Mouse (Mus musculus) right cerebral cortex, postnatal 36 days (tissue): Measurements from ENCODE around the gene Traf7.

Experiments
- DNase-seq, 2 experiments: peaks; one replicate each; pipeline ENCODE4 v3.0.0; 2022; ENCODE audit warnings: low spot score in 2 of 2, mixed read lengths in 1 of 2

Gene Traf7

DNA sequence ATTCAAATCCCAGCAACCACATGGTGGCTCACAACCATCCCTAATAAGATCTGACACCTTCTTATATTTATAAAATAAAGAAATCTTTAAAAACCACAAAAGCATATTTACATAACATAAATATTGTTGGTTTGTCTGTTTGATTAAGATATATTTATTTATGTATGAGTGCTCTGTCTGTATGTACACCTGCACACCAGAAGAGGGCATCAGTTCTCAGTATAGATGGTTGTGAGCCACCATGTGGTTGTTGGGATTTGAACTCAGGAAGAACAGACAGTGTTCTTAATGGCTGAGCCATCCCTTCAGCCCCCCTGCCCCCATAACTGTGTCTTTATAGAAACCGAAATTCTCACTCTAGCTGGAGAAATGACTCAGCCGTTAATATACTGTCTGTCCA lies 17.5 kb upstream of the Traf7 start:
- DNase-seq, result no peak

- no peak for DNase-seq
Observed at GRCm38 (mm10) chr17:24544613-24545012, 16.9 kb upstream of the Traf7 start.

- DNase-seq, result no peak
Observed at GRCm38 (mm10) chr17:24540375-24540774, 12.6 kb upstream of the Traf7 start.

GRCm38 (mm10) chr17:24538950-24539349 lies 11.2 kb upstream of the Traf7 start:
- no peak for DNase-seq

- no peak for DNase-seq
Observed at GRCm38 (mm10) chr17:24537536-24537935, 9.8 kb upstream of the Traf7 start.

GRCm38 (mm10) chr17:24535300-24535699 lies 7.6 kb upstream of the Traf7 start:
- peak in 1 of 2 experiments; percentile 67 for DNase-seq

DNA sequence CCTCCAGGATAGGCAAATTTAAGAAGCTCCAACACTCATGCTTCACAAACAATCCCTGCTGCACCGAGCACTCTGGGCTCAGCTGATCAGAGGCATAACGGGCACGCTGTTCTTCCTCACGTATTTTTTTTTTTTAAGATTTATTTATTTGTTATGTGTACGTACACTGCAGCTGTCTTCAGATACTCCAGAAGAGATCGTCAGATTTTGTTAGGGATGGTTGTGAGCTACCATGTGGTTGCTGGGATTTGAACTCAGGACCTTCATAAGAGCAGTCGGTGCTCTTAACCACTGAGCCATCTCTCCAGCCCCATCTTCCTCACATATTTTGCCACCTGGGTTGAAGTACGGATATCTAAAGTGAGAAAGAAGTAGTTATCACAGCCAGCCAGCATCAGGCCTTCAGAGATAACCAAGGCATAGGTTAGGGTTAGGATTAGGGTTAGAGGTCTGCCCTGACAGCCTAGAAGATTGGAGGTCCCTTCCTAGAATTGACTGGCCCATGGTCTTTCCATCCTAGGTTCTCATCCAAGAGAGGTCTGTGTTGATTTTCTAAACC lies 6.5 kb upstream of the Traf7 start, which contains the start of gene Rab26:
Rab26 (minus strand) TSS at position 51 of the 559 bp plus-strand sequence.
- no peak for DNase-seq

- peak; percentile 90 to 91 for DNase-seq
Observed at GRCm38 (mm10) chr17:24533099-24533992, 5.6 kb upstream of the Traf7 start.

DNA sequence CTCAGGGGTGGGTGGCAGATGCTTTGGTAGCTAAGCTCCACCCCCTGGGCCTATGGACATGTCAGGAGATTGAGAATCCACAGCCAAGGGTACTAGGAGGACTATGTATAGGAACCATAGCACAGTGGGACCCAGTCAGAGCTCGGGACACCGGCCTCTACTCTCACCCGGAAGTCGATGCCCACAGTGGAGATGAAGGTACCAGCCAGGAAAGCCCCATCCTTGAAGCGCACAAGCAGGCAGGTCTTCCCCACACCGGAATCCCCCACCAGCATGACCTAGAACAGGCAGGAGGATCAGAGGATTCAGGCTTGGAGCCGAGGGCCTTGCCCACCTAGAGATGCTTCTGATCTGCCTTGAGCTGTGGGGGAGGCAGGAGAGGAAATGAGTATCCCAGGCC lies 4.3 kb upstream of the Traf7 start:
- no peak for DNase-seq

DNA sequence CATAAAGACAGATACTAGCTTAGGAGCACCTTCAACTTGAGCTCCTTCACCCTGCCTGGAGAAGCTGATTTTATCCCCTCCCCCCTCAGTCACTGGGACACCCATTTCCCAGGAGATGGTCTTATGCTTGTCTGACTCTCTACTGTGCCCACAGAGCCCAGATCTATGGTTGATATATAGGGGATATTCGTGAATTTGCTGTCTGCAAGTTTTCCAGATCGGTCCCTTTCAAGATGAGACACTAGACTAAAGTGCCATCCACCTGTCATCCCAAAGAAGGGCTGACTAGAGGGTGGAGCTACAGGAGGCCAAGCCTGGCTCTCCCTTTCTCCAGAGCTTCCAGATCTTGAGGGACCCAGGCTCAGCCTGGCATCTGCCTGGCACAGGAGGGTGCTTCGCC lies 3.3 kb upstream of the Traf7 start:
- no peak for DNase-seq

DNA sequence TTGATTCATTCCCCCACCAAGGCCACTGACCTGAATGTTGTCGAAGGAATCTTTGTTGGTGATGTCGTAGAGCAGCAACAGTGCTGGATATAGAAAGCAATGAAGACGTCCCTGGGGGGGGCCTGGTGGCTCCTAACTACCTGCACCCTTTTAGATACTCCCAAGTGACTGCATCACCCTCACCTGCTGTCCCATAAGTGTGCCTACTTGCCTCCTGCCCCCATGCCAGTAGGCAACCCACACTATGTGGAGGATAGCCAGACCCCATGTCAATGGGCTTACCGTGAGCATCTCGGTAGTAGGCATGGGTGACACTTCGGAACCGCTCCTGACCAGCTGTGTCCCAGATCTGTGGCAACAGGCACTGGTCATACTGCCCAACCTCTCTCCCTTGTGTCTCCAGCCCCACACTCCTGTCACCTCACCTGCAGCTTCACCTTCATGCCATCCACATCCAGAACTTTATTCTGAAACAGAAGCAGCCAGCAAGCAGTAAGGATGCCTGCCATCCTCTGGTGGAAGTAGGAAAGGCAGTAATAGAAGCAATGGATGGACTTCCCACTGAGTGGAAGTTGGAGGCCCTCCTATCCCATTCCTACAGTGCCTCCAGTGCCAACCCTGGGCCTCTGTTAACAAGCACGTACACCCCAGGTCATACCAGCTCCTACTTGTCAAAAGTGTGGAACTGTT lies 2.8 kb upstream of the Traf7 start:
- no peak for DNase-seq

DNA sequence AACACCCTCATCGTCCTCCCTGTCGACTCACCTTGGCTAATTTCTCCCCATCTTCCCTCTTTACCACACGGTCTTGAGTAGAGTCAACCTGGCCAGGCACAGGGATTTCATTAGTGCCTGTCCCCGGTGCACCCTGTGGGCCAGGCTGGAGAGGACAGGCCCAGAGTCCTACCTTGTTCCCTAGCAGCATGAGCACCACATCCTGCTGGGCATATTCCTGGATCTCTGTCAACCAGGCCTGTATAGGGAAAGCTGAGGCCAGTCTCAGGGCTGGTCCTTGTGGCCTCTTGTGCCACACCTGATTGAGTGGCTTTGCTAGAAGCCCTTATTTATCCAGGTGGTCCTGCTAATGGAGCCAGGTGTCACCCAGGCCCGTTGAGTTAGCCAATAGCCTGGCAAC lies 2.1 kb upstream of the Traf7 start:
- DNase-seq, result no peak

GRCm38 (mm10) chr17:24529007-24529451 lies 1.3 kb upstream of the Traf7 start:
- DNase-seq, result no peak

- DNase-seq, result no peak
Observed at GRCm38 (mm10) chr17:24528560-24528918, 801 bp upstream of the Traf7 start.

- no peak for DNase-seq
Observed at GRCm38 (mm10) chr17:24527315-24527714, 423 bp downstream of the Traf7 start.

DNA sequence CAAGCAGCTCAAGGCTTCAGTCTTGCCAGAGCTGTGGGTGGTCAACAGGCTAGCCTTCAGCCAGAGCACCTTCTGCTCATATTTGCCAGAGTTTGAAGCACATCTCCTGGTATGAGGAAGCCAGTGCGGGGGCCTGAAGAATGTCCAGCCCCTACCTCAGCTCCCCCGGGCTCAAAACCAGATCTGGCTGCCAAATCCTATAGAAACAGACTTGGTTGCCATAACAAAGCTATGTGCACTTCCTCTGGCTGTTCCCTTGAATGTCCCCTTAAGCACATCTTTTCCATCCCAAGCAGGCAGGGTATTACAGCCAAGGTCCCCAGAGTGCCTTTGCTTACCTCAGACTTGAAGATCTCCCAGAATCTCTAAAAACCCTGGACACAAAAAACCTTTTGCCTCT lies 3.0 kb downstream of the Traf7 start:
- DNase-seq, result no peak

GRCm38 (mm10) chr17:24520450-24520849 lies 7.3 kb downstream of the Traf7 start:
- DNase-seq, result no peak

DNA sequence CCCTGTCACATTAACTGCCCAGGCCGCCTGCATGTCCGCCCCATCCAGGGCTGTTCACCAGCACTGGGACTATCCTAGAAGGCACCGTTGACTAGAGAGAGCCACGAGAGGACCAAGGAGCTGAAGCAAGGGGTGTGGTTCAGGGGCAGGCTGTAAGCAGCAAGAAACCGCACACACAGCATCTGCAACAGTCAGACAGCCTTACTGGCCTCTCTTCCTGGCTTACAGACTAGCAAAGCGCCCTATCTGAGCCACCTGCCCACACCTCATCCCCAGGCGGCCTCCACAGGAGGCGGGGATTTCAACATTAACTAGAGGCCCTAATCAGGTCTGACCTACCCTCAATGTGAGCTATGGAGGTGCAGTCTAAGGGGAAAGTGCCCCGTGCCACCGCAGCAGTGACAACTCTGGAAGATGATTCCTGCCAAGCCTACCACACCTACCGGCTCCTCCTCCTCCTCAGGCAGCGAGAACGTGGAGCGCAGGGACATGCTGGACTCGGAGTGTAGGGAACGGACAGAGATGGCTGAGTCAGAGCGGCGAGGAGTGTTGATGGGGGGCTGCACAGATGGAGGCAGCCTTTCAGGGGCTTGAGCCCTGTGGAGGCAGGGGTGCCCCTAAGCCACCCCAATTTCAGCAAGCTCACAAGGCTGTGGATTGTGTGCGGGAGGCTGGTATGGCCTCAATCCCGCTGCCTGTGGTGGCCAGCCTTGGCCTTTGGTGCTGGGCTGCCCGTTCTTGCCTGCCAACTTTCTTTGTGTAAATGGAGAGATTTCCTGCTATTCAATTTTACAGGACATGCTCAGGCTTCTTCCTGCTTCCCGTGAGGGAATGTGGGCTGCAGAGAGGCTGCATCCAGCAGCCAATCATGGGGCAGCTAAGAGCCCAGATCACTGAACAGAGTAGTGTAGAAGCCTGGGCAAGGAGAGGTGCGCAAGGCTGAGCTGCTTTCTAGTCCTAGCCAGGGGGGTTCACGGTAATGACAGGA lies 13.2 kb downstream of the Traf7 start:
- no peak for DNase-seq

DNA sequence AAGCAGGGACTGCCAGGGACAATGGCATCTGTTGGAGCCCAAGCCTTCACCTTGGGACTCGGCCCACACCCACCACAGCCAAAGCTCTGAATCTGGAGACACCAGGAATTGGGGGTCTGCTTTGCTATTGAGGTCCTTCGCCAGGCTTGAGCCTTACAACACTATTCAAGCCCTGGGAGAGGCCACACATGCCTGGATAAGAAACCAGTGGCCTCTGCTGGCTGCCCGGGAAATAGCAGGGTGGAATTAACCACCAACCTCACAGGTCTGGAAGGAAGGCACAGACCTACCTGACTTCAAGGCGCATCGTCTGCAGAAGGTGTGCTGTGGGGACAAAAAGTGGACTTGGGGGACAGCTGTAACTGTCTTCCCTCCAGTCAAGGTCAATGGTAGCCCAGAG lies 14.1 kb downstream of the Traf7 start:
- peak; percentile 60 to 67 for DNase-seq

GRCm38 (mm10) chr17:24507806-24508460 lies 19.8 kb downstream of the Traf7 start:
- no peak for DNase-seq

DNA sequence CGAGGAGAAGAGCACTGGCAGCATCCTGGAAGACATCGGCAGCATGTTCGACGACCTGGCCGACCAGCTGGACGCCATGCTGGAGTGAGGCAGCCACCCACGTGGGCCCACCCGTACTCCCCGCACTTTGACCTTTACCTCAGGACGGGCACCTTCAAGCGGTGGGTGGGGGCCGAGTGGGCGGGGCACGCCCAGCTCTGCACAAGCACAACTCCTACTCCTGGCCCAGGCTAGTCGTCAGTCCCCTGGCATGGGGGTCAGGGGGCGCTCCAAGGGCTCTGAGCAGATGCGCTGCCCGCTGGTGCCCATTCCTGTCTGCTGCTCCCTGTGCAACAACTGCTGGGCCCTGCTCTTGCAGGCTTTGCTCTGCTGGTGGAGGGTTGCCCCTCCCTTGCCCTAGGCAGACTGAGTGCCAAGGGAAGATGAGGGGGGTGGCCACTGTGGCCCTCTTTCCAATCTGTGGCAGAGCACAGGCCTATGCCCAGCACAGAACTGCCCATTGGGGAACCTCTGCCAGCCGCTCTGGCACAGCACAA lies 20.5 kb downstream of the Traf7 start:
- DNase-seq, result no peak
